ENCODE assay signal across 1 mouse cellular context in genomic region chr16:93831627-93832395, GRCm38 (mm10).
TF ChIP-seq lines count a peak whose summit lies in the region.

TSS of gene Morc3 (plus strand) at chr16:93832121.

TF ChIP-seq in CH12.LX, 34 proteins besides CTCF, POLR2A, EP300 and RAD21 (continued from another document):
- TF ChIP-seq JUND (conservative IDR thresholded peaks at IDR 0.05; ENCODE audit: low read depth, low read length) = no peak
- TF ChIP-seq BHLHE40 (IDR thresholded peaks at IDR 0.05; ENCODE audit: low read depth, low read length) = 0 out of 2 replicates have a peak, but pooled peaks have one; percentile 14
- TF ChIP-seq TBP (conservative IDR thresholded peaks at IDR 0.05; ENCODE audit: low read depth, low read length) = peak; percentile 78; the same call in 1 of the 2 replicates
- no peak; the same call in 1 of the 2 replicates for TF ChIP-seq ZNF384 (IDR thresholded peaks at IDR 0.05; ENCODE audit: low read depth, low read length)
- peak; percentile 98 for TF ChIP-seq ELF1 (IDR thresholded peaks at IDR 0.05; ENCODE audit: low read depth, low read length)
- TF ChIP-seq NELFE (IDR thresholded peaks at IDR 0.05; ENCODE audit: low read depth, low read length) = peak; percentile 94
- peak; percentile 84; the same call in 1 of the 2 replicates for TF ChIP-seq MEF2A (IDR thresholded peaks at IDR 0.05; ENCODE audit: borderline replicate concordance, low read depth, low read length)
- TF ChIP-seq HCFC1 (IDR thresholded peaks at IDR 0.05; ENCODE audit: low read depth, low read length) = peak; percentile 88
- TF ChIP-seq MXI1 (IDR thresholded peaks at IDR 0.05; ENCODE audit: low read depth, low read length) = 0 out of 2 replicates have a peak, but pooled peaks have one; percentile 82
- TF ChIP-seq ZMIZ1 (IDR thresholded peaks at IDR 0.05; ENCODE audit: low read depth, low read length) = peak; percentile 93
- TF ChIP-seq KAT2A (IDR thresholded peaks at IDR 0.05; ENCODE audit: insufficient replicate concordance, low read length) = peak; percentile 82; the same call in 1 of the 2 replicates
- TF ChIP-seq RCOR1 (conservative IDR thresholded peaks at IDR 0.05; ENCODE audit: low read depth, low read length) = no peak
- peak; percentile 90; the same call in 1 of the 2 replicates for TF ChIP-seq SIN3A (IDR thresholded peaks at IDR 0.05; ENCODE audit: low read length)
TF ChIP-seq in CH12.LX: peak in this region for 23.
